Mouse (Mus musculus) gastrocnemius, postnatal 10 days (tissue): ENCODE data around the gene Cdk5rap2. TPM values are rescaled to one million over a fixed set of nuclear protein-coding genes. Genes with fewer than 3 reads are reported as not detected.

Source experiments
- DNase-seq: peaks from one replicate; pipeline ENCODE4 v3.0.0; 2021; ENCODE audit warnings: mixed read lengths
- long read RNA-seq, 2 experiments: library from polyadenylated mRNA; stranded (forward); transcript quantifications; one replicate each; pipeline ENCODE4 v2.0.0; 2021
- total RNA-seq, 2 experiments: library from RNA; stranded (reverse); gene quantifications; 2 replicates each; pipeline ENCODE4 v1.2.3; 2021

Cdk5rap2 gene
- total RNA-seq: 10 to 100 TPM in 1 of 2 experiments, 1 to 10 TPM in 1; 8.1 to 10.8 TPM
- long read RNA-seq, experiment 1, full-length matches to known transcripts: 2 of 5 reads
- long read RNA-seq, experiment 1, partial matches to known transcripts: 1 of 5 reads
- long read RNA-seq, experiment 1, other reads (novel, unspliced or antisense): 2 of 5 reads
- long read RNA-seq, experiment 2, full-length matches to known transcripts: 1 of 8 reads
- long read RNA-seq, experiment 2, partial matches to known transcripts: 1 of 8 reads
- long read RNA-seq, experiment 2, other reads (novel, unspliced or antisense): 6 of 8 reads

GRCm38 (mm10) chr4:70409994-70410721, at the start of gene Cdk5rap2:
Gene Cdk5rap2, minus strand, starts transcription at chr4:70410443.
- peak; percentile 93 for DNase-seq

GRCm38 (mm10) chr4:70452161-70452560, 41.9 kb upstream of the Cdk5rap2 start:
- no peak for DNase-seq

GRCm38 (mm10) chr4:70451750-70452149, 41.5 kb upstream of the Cdk5rap2 start:
- peak; percentile 26 for DNase-seq

GRCm38 (mm10) chr4:70449668-70450067, 39.4 kb upstream of the Cdk5rap2 start:
- no peak for DNase-seq

GRCm38 (mm10) chr4:70446774-70447173, 36.5 kb upstream of the Cdk5rap2 start:
- no peak for DNase-seq

- DNase-seq: no peak
Observed at GRCm38 (mm10) chr4:70420202-70420601, 10.0 kb upstream of the Cdk5rap2 start.

- DNase-seq: no peak
Observed at GRCm38 (mm10) chr4:70412126-70412525, 1.9 kb upstream of the Cdk5rap2 start.

GRCm38 (mm10) chr4:70409456-70409855, 787 bp downstream of the Cdk5rap2 start:
- DNase-seq: no peak

GRCm38 (mm10) chr4:70402109-70402819, 8.0 kb downstream of the Cdk5rap2 start:
- DNase-seq: peak; percentile 41

GRCm38 (mm10) chr4:70399476-70399875, 10.8 kb downstream of the Cdk5rap2 start:
- DNase-seq: no peak

GRCm38 (mm10) chr4:70399074-70399473, 11.2 kb downstream of the Cdk5rap2 start:
- DNase-seq: no peak

- no peak for DNase-seq
Observed at GRCm38 (mm10) chr4:70398088-70398487, 12.2 kb downstream of the Cdk5rap2 start.

- no peak for DNase-seq
Observed at GRCm38 (mm10) chr4:70396701-70397100, 13.5 kb downstream of the Cdk5rap2 start.

GRCm38 (mm10) chr4:70394736-70395135, 15.5 kb downstream of the Cdk5rap2 start:
- no peak for DNase-seq

GRCm38 (mm10) chr4:70391760-70392372, 18.4 kb downstream of the Cdk5rap2 start:
- DNase-seq: no peak

GRCm38 (mm10) chr4:70391073-70391472, 19.2 kb downstream of the Cdk5rap2 start:
- no peak for DNase-seq

GRCm38 (mm10) chr4:70386206-70386605, 24.0 kb downstream of the Cdk5rap2 start:
- DNase-seq: no peak

- no peak for DNase-seq
Observed at GRCm38 (mm10) chr4:70377359-70377758, 32.9 kb downstream of the Cdk5rap2 start.

- DNase-seq: no peak
Observed at GRCm38 (mm10) chr4:70365061-70365858, 45.0 kb downstream of the Cdk5rap2 start.

- no peak for DNase-seq
Observed at GRCm38 (mm10) chr4:70361366-70361765, 48.9 kb downstream of the Cdk5rap2 start.

- peak; percentile 31 for DNase-seq
Observed at GRCm38 (mm10) chr4:70355659-70356350, 54.4 kb downstream of the Cdk5rap2 start.
